Mouse (Mus musculus): ENCODE measurements around the gene Spsb4. TPM values are rescaled to one million over a fixed set of nuclear protein-coding genes. Genes with fewer than 3 reads are reported as not detected.

Spsb4 gene
- polyA plus RNA-seq, 1 experiment, result 0.78 TPM

DNA sequence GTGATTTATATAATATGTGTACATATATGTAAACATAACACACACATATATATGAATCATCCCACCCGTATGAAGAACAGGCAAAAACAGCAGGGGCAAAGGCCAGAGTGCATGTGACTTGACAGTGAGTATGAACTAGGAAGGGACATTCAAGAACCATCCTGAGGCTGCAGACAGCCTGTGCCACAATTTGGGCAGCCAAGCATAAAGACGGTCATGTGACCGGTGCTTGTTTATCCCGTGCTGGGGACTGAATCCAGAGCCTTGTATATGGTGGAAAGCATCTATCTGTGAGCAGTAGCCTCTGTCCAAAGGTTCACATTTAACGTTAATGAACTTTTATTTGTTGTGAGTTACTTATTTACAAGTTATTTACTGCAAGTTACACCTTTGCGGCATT is 103.8 kb downstream of the Spsb4 start:
- no peak for TF ChIP-seq MAX (IDR thresholded peaks at IDR 0.05; ENCODE audit: low read depth)
- no peak for TF ChIP-seq USF1 (IDR thresholded peaks at IDR 0.05; ENCODE audit: low read depth)
- no peaks in the 10 kb centered on the region for H3K79me2 ChIP-seq (ENCODE audit: control insufficient read depth, insufficient read depth)
- no peak overlapping the region for H3K4me3 ChIP-seq
- H3K36me3 ChIP-seq (ENCODE audit: control insufficient read depth, insufficient read depth), result no peaks in the 10 kb centered on the region
- H3K4me2 ChIP-seq (ENCODE audit: low read depth), result no peak overlapping the region
- no peak overlapping the region for H3ac ChIP-seq (ENCODE audit: control insufficient read depth, insufficient read length)
- H3K27me3 ChIP-seq (ENCODE audit: control insufficient read depth, insufficient read depth, insufficient read length), result peaks cover 9% of the 10 kb centered on the region

DNA sequence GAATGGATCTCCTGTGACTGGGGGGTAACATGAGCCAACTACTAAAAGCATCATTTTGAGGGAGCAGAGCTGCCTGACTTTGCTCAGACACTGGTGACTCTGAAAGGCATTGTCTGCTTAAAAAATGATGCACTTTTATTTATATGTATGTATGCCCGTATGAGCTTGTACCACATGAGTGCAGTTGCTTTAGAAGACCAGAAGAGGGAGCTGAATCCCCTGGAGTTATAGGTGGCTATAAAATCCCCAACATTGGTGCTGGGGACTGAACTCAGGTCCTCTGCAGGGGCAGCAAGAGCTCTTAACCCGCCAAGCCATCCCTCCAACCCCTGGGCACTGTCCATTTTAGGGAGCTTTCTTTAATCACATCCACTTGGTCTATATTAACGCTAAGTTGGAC is 104.6 kb downstream of the Spsb4 start:
- Histone ChIP-seq H3K4me2 (ENCODE audit: low read depth) (no peak overlapping the region), H3K27me3 (ENCODE audit: control insufficient read depth, insufficient read depth, insufficient read length) (peaks cover 11% of the 10 kb centered on the region), H3ac (ENCODE audit: control insufficient read depth, insufficient read length) (no peak overlapping the region), H3K36me3 (ENCODE audit: control insufficient read depth, insufficient read depth) (no peaks in the 10 kb centered on the region), H3K79me2 (ENCODE audit: control insufficient read depth, insufficient read depth) (no peaks in the 10 kb centered on the region), H3K4me3 (no peak overlapping the region)
- no peak for TF ChIP-seq MYOG (IDR thresholded peaks at IDR 0.05; ENCODE audit: control insufficient read depth in 1 of 3, insufficient read depth in 1 of 3, insufficient read length in 2 of 3, low read depth in 2 of 3)
- no peak for TF ChIP-seq E2F4 (IDR thresholded peaks at IDR 0.05; ENCODE audit: insufficient read depth)
- TF ChIP-seq MAX (IDR thresholded peaks at IDR 0.05; ENCODE audit: low read depth), result no peak
- TF ChIP-seq USF1 (IDR thresholded peaks at IDR 0.05; ENCODE audit: low read depth), result no peak
- TF ChIP-seq POLR2AphosphoS2 (IDR thresholded peaks at IDR 0.05; ENCODE audit: insufficient read length, low read depth), result no peak
- no peak for TF ChIP-seq POLR2A (IDR thresholded peaks at IDR 0.05; ENCODE audit: insufficient read length, low read depth)
- no peak for TF ChIP-seq TCF3 (IDR thresholded peaks at IDR 0.05; ENCODE audit: insufficient read length, low read depth)
- no peak for TF ChIP-seq REST (IDR thresholded peaks at IDR 0.05; ENCODE audit: insufficient read depth, insufficient read length)
- TF ChIP-seq SRF (IDR thresholded peaks at IDR 0.05; ENCODE audit: control insufficient read depth, insufficient read length, low read depth), result no peak
- TF ChIP-seq MYOD1 (IDR thresholded peaks at IDR 0.05; ENCODE audit: control insufficient read depth in 1 of 3, insufficient read length in 2 of 3, low read depth in 2 of 3), result no peak
- TF ChIP-seq CEBPB (IDR thresholded peaks at IDR 0.05; ENCODE audit: insufficient read depth, poor library complexity, severe bottlenecking), result no peak
- TF ChIP-seq TCF12 (IDR thresholded peaks at IDR 0.05; ENCODE audit: insufficient read depth, poor library complexity, severe bottlenecking), result no peak

DNA sequence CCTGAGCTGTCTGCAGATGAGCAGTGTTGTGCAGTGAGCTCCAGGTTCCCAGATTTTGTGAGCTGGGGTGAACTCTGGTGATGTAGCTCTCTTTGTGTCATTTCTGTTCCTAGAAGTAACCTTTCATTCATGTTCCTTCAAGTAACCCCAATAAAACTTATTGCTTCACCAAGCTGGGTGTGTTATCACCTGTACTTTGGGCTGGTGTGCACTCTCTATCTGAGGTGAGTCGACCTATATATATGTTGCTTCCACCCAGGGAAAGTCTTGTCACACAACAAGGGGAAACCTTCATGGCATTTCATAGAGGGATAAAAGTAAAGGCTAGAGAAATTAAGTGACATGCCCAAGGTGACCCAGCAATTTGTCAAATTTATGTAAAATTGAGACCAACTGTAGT is 109.1 kb downstream of the Spsb4 start:
- H3K27me3 ChIP-seq (ENCODE audit: control insufficient read depth, insufficient read depth, insufficient read length), result peaks cover 20% of the 10 kb centered on the region

DNA sequence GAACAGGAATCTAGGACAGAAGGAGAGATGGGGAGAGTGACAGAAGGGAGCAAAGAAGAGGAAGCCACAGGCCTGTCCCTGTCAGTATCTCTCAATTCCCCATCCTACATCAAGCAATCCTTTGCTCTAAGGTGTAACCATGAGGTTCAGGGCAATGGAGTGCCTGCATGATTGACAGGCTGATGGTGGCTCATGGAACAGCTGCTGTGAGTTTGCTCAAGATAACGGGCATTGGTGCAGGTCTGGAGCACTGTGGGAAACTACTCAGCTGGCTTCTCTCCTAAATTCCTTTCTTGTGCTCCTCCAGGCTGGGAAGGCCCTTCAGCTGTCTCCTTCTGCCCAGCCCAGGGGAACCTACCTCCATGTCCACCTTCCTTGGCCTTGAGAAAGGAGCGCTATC is 109.9 kb downstream of the Spsb4 start:
- Histone ChIP-seq H3ac (ENCODE audit: control insufficient read depth, insufficient read length) (no peak overlapping the region), H3K79me2 (ENCODE audit: control insufficient read depth, insufficient read depth) (no peaks in the 10 kb centered on the region), H3K4me2 (ENCODE audit: low read depth) (no peak overlapping the region), H3K36me3 (ENCODE audit: control insufficient read depth, insufficient read depth) (no peaks in the 10 kb centered on the region), H3K4me3 (no peak overlapping the region), H3K27me3 (ENCODE audit: control insufficient read depth, insufficient read depth, insufficient read length) (peaks cover 20% of the 10 kb centered on the region)
- TF ChIP-seq MYOD1 (IDR thresholded peaks at IDR 0.05; ENCODE audit: control insufficient read depth in 1 of 3, insufficient read length in 2 of 3, low read depth in 2 of 3), result peak in 2 of 3 experiments; percentile 69 to 74
- TF ChIP-seq POLR2AphosphoS2 (IDR thresholded peaks at IDR 0.05; ENCODE audit: insufficient read length, low read depth), result no peak
- TF ChIP-seq CEBPB (IDR thresholded peaks at IDR 0.05; ENCODE audit: insufficient read depth, poor library complexity, severe bottlenecking), result no peak
- TF ChIP-seq SRF (IDR thresholded peaks at IDR 0.05; ENCODE audit: control insufficient read depth, insufficient read length, low read depth), result no peak
- TF ChIP-seq REST (IDR thresholded peaks at IDR 0.05; ENCODE audit: insufficient read depth, insufficient read length), result no peak
- no peak for TF ChIP-seq E2F4 (IDR thresholded peaks at IDR 0.05; ENCODE audit: insufficient read depth)
- TF ChIP-seq POLR2A (IDR thresholded peaks at IDR 0.05; ENCODE audit: insufficient read length, low read depth), result no peak
- no peak for TF ChIP-seq USF1 (IDR thresholded peaks at IDR 0.05; ENCODE audit: low read depth)
- no peak for TF ChIP-seq MAX (IDR thresholded peaks at IDR 0.05; ENCODE audit: low read depth)
- TF ChIP-seq TCF3 (IDR thresholded peaks at IDR 0.05; ENCODE audit: insufficient read length, low read depth), result no peak
- TF ChIP-seq TCF12 (IDR thresholded peaks at IDR 0.05; ENCODE audit: insufficient read depth, poor library complexity, severe bottlenecking), result no peak
- TF ChIP-seq MYOG (IDR thresholded peaks at IDR 0.05; ENCODE audit: control insufficient read depth in 1 of 3, insufficient read depth in 1 of 3, insufficient read length in 2 of 3, low read depth in 2 of 3), result peak in 2 of 3 experiments; percentile 17 to 71

More for the DNA sequence above, 109.1 kb downstream of the Spsb4 start:
- TF ChIP-seq TCF3 (IDR thresholded peaks at IDR 0.05; ENCODE audit: insufficient read length, low read depth), result no peak
- no peak for TF ChIP-seq REST (IDR thresholded peaks at IDR 0.05; ENCODE audit: insufficient read depth, insufficient read length)
- H3ac ChIP-seq (ENCODE audit: control insufficient read depth, insufficient read length), result no peak overlapping the region
- H3K4me2 ChIP-seq (ENCODE audit: low read depth), result no peak overlapping the region
- no peak overlapping the region for H3K4me3 ChIP-seq
- no peaks in the 10 kb centered on the region for H3K36me3 ChIP-seq (ENCODE audit: control insufficient read depth, insufficient read depth)
- no peaks in the 10 kb centered on the region for H3K79me2 ChIP-seq (ENCODE audit: control insufficient read depth, insufficient read depth)

DNA sequence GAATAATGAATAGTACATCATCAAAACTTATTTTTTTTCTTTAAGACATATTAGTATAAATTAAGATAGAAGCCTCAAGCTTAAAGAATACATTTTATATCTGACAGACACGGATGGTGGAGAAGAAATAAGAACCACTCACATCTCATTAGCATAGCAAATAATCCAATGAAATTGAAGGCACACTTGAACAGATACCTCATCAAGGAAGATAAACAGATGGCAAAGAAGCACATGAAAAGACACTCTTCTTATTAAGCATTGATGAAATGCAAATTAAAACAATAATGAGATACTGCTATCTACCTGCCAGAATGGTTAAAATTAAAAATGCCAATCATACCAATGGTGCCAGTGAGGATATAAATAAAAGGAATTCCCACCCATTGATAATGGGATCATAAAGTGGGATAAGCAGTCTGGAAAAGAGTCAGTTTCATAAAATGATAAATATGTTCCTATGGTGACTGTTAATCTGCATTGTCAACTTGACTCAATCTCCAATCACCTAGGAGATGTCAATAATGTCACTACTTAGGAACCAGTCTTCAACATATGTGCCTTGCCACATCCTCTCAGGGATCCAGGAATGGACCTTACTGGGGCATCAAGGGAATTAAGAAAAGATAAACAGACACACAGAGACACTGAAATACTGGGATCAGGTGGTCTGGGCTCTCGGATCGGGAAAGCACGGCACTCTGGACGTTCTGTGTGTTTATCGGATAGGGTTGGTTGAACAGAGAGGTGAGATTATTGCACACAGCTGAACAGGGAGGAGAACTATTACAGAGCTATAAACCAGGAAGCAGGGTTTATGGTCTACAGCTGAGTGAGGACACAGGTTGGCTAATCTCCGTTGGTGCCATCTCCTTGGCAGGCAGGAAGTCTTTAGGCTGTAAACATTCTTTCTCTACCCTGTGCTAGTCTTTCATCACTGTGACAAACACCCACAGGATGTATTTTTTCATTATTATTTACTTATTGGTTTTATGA is 114.0 kb downstream of the Spsb4 start:
- TF ChIP-seq TCF3 (IDR thresholded peaks at IDR 0.05; ENCODE audit: insufficient read length, low read depth) (no peak), USF1 (IDR thresholded peaks at IDR 0.05; ENCODE audit: low read depth) (no peak), SRF (IDR thresholded peaks at IDR 0.05; ENCODE audit: control insufficient read depth, insufficient read length, low read depth) (no peak), CEBPB (IDR thresholded peaks at IDR 0.05; ENCODE audit: insufficient read depth, poor library complexity, severe bottlenecking) (no peak), MYOG (IDR thresholded peaks at IDR 0.05; ENCODE audit: control insufficient read depth in 1 of 3, insufficient read depth in 1 of 3, insufficient read length in 2 of 3, low read depth in 2 of 3) (no peak), REST (IDR thresholded peaks at IDR 0.05; ENCODE audit: insufficient read depth, insufficient read length) (no peak), TCF12 (IDR thresholded peaks at IDR 0.05; ENCODE audit: insufficient read depth, poor library complexity, severe bottlenecking) (no peak), MAX (IDR thresholded peaks at IDR 0.05; ENCODE audit: low read depth) (no peak), E2F4 (IDR thresholded peaks at IDR 0.05; ENCODE audit: insufficient read depth) (no peak), POLR2AphosphoS2 (IDR thresholded peaks at IDR 0.05; ENCODE audit: insufficient read length, low read depth) (no peak), POLR2A (IDR thresholded peaks at IDR 0.05; ENCODE audit: insufficient read length, low read depth) (no peak), MYOD1 (IDR thresholded peaks at IDR 0.05; ENCODE audit: control insufficient read depth in 1 of 3, insufficient read length in 2 of 3, low read depth in 2 of 3) (no peak)
- H3K4me2 ChIP-seq (ENCODE audit: low read depth), result no peak overlapping the region
- no peak overlapping the region for H3K4me3 ChIP-seq
- no peaks in the 10 kb centered on the region for H3K79me2 ChIP-seq (ENCODE audit: control insufficient read depth, insufficient read depth)
- no peaks in the 10 kb centered on the region for H3K36me3 ChIP-seq (ENCODE audit: control insufficient read depth, insufficient read depth)
- peaks cover 10% of the 10 kb centered on the region for H3K27me3 ChIP-seq (ENCODE audit: control insufficient read depth, insufficient read depth, insufficient read length)
- no peak overlapping the region for H3ac ChIP-seq (ENCODE audit: control insufficient read depth, insufficient read length)
